Mouse (Mus musculus) kidney, embryonic 14.5 days (tissue): ENCODE data around the gene Pdia5. TPM values are rescaled to one million over a fixed set of nuclear protein-coding genes. Genes with fewer than 3 reads are reported as not detected.
A peak's percentile ranks its signal among the peaks of the same experiment; 100 is the strongest.

ENCODE experiments used
- ATAC-seq: fragments of 200-750 bp; cut with Nextera tagmentation; 2 replicates; pipeline ENCODE4 v1.8.0; 2017; ENCODE audit warnings: moderate number of reproducible peaks, mild to moderate bottlenecking, moderate TSS enrichment, moderate library complexity; ENCODE audit not compliant: low FRiP score, low TSS enrichment
- H3K27ac ChIP-seq: fragments of 300-500 bp; sonication (generic); 2 replicates; pipeline ENCODE4 v1.5.1; 2014; ENCODE audit warnings: low read depth, mild to moderate bottlenecking, low read length, moderate library complexity, mixed read lengths
- H3K27me3 ChIP-seq: fragments of 300-500 bp; sonication (generic); 2 replicates; pipeline ENCODE4 v1.6.1; 2014; ENCODE audit warnings: mild to moderate bottlenecking, low read length; ENCODE audit not compliant: control insufficient read depth, insufficient read depth
- H3K36me3 ChIP-seq: fragments of 300-500 bp; sonication (generic); 2 replicates; pipeline ENCODE4 v1.6.1; 2014; ENCODE audit warnings: low read length, mixed read lengths; ENCODE audit not compliant: control insufficient read depth, insufficient read depth
- H3K4me1 ChIP-seq: fragments of 300-500 bp; sonication (generic); 2 replicates; pipeline ENCODE4 v1.6.1; 2014; ENCODE audit warnings: low read length, mixed read lengths; ENCODE audit not compliant: control insufficient read depth, insufficient read depth
- H3K4me2 ChIP-seq: fragments of 300-500 bp; sonication (generic); replicated peaks from 2 replicates; pipeline ENCODE4 v1.6.1; 2014; ENCODE audit warnings: low read depth, mild to moderate bottlenecking, low read length
- H3K4me3 ChIP-seq: fragments of 300-500 bp; sonication (generic); 2 replicates; pipeline ENCODE4 v1.5.1; 2014; ENCODE audit warnings: mild to moderate bottlenecking, low read length
- H3K9ac ChIP-seq: fragments of 300-500 bp; sonication (generic); 2 replicates; pipeline ENCODE4 v1.6.1; 2014; ENCODE audit warnings: low read depth, mild to moderate bottlenecking, low read length, moderate library complexity
- H3K9me3 ChIP-seq: fragments of 300-500 bp; sonication (generic); 2 replicates; pipeline ENCODE4 v1.6.1; 2016; ENCODE audit warnings: low read length; ENCODE audit not compliant: control insufficient read depth
- WGBS: fragments of 180-500 bp; shearing (Covaris S2); extraction: QIAGEN DNeasy Blood & Tissue Kit; methylation state at CpG from one replicate; pipeline ENCODE4 v1.1.7; 2014; 5-methylcytosine and 5-hydroxymethylcytosine counted together
- microRNA-seq: library from miRNA; unstranded; fragments of <30 nt; microRNA quantifications from one replicate; pipeline ENCODE4, GENCODE M21; 2016
- polyA plus RNA-seq: library from polyadenylated mRNA; unstranded; fragments of >200 nt; fragmentation: Nextera tagmentation; extraction: Ambion mirVana; gene quantifications from 2 replicates; pipeline ENCODE4 v1.2.1, GENCODE M21; 2014

Gene Pdia5
- polyA plus RNA-seq, 1 experiment from 2014 or later = 20.8 TPM

DNA sequence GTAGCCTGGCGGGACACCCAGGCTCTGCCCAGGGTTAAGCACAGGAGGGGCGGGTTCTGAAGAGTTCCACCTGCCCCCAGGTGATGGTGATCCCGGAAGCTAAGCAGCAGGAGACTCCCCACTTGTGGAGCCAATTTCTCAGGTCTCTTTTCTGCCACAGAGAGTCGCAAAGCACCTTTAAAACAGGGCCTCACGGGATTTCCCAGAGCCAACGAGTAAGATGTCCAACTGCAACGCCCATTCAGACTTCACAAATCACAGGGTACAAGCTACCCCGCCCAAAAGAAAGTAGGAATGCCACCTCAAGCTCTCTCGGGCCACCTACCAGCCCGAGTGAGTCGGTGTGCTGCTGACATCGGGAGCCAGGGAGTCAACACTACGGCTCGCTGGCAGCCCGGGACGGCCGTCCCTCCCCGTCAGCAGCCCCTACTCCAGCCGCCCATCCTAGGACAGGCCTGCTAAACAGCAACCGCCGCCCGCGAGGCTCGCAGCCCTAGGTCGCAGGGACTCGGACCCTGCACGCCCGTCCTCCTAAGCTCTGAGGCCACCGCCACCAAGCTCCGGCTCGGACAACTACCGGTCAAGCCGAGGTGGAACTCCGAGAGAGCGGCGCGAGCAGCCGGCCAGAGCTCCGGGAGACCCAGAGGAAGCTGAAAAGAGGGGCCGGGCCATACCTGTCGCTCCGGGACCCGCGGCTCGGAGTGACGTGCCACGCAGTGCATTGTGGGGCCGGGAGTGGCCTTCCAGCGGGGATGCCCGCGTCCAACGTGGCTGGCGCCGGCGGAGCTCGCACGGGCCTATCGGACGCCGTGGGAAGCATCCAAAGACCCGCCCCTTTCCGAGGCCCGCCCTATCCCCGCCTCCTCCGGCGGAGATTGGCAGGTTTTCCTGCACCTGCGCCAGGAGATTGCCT lies 127.3 kb downstream of the Pdia5 start, which contains the start of gene Sec22a:
TSS of gene Sec22a (minus strand) at position 769 of the 913 bp plus-strand sequence.
- Histone ChIP-seq H3K9me3 (no peaks in the 10 kb centered on the region), H3K4me2 (peak within 1 kb of the TSS; percentile 87), H3K36me3 (peaks cover 5% of the 10 kb centered on the region; the same call in 1 of the 2 replicates), H3K27ac (peak within 1 kb of the TSS; percentile 66), H3K4me3 (peak within 1 kb of the TSS; percentile 86), H3K27me3 (no peaks in the 10 kb centered on the region), H3K4me1 (peaks cover 3% of the 10 kb centered on the region; the same call in 1 of the 2 replicates), H3K9ac (peak within 1 kb of the TSS; percentile 89)
- ATAC-seq = peak; percentile 99
- WGBS = under 1% methylated on average over 67 of the region's 67 CpGs

DNA sequence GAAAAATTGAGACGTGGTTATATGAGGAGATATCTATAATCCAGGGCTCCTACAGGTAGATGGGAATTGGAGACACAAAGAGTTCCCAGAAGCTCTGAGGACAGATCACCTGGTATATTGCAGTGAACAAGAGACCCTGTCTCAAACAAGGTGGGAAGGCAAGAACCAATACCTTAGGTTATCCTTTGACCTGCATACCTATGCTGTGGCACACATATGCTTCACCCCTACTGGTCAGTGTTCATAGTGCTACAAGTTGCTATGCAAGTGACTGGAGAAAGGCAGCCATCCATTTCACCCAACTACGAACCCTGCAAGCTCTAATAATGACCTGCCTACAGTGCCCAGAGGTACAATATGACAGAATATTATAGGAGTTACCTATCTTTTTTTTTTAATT lies 128.5 kb downstream of the Pdia5 start:
- Histone ChIP-seq H3K4me3 (no peak overlapping the region; the same call in 1 of the 2 replicates), H3K4me1 (peaks cover 3% of the 10 kb centered on the region; the same call in 1 of the 2 replicates), H3K9me3 (no peaks in the 10 kb centered on the region), H3K36me3 (peaks cover 5% of the 10 kb centered on the region; the same call in 1 of the 2 replicates), H3K27me3 (no peaks in the 10 kb centered on the region), H3K4me2 (no peak overlapping the region), H3K27ac (no peak overlapping the region), H3K9ac (no peak overlapping the region)
- ATAC-seq = no peak
- 82% methylated on average over 2 of the region's 2 CpGs for WGBS

- H3K9me3 ChIP-seq = no peaks in the 10 kb centered on the region
- peaks cover 6% of the 10 kb centered on the region; the same call in 1 of the 2 replicates for H3K36me3 ChIP-seq
- H3K27me3 ChIP-seq = no peaks in the 10 kb centered on the region
- no peak overlapping the region for H3K4me3 ChIP-seq
- peaks cover 3% of the 10 kb centered on the region; the same call in 1 of the 2 replicates for H3K4me1 ChIP-seq
- no peak for ATAC-seq
- no peak overlapping the region for H3K9ac ChIP-seq
- WGBS = 35% methylated on average over 6 of the region's 6 CpGs
- no peak overlapping the region for H3K27ac ChIP-seq
- H3K4me2 ChIP-seq = no peak overlapping the region
Observed at GRCm38 (mm10) chr16:35360593-35360992, 130.1 kb downstream of the Pdia5 start.

- H3K4me2 ChIP-seq = no peak overlapping the region
- 90% methylated on average over 1 of the region's 1 CpGs for WGBS
- H3K27ac ChIP-seq = no peak overlapping the region
- H3K36me3 ChIP-seq = peaks cover 15% of the 10 kb centered on the region; the same call in 1 of the 2 replicates
- no peak for ATAC-seq
- H3K4me3 ChIP-seq = no peak overlapping the region
- no peaks in the 10 kb centered on the region; the same call in 1 of the 2 replicates for H3K4me1 ChIP-seq
- H3K9me3 ChIP-seq = no peaks in the 10 kb centered on the region
- no peaks in the 10 kb centered on the region for H3K27me3 ChIP-seq
- H3K9ac ChIP-seq = no peak overlapping the region
Observed at GRCm38 (mm10) chr16:35357449-35357848, 133.2 kb downstream of the Pdia5 start.

Small RNA genes lying within 50 kb of the gene (microRNA-seq; reads per million reads assigned to microRNA genes)
- gene Gm25548 = not detected

Other genes with a start within 250 kb of the Pdia5 start
- 52.8 and 54.6 TPM in 2 replicates for gene Sec22a, start 127.0 kb downstream of the Pdia5 start, polyA plus RNA-seq
- 4.9 and 8.4 TPM in 2 replicates for gene Sema5b, start 50.3 kb upstream of the Pdia5 start, polyA plus RNA-seq